Mouse (Mus musculus) heart, embryonic 11.5 days (tissue): ENCODE results near the gene Kctd10. TPM values are rescaled to one million over a fixed set of nuclear protein-coding genes. Genes with fewer than 3 reads are reported as not detected.

Experiments
- ATAC-seq: fragments of 200-750 bp; cut with Nextera tagmentation; replicated peaks from 2 replicates; pipeline ENCODE4 v1.8.0; 2017; ENCODE audit warnings: moderate library complexity; ENCODE audit not compliant: insufficient number of reproducible peaks, low FRiP score, low TSS enrichment
- H3K27ac ChIP-seq: fragments of 300-500 bp; sonication (generic); 2 replicates; pipeline ENCODE4 v1.5.1; 2014; ENCODE audit warnings: mild to moderate bottlenecking, low read depth, low read length
- H3K27me3 ChIP-seq: fragments of 300-500 bp; sonication (generic); 2 replicates; pipeline ENCODE4 v1.6.1; 2014; ENCODE audit warnings: mild to moderate bottlenecking, low read length, mixed read lengths; ENCODE audit not compliant: control insufficient read depth, insufficient read depth
- H3K36me3 ChIP-seq: fragments of 300-500 bp; sonication (generic); 2 replicates; pipeline ENCODE4 v1.6.1; 2014; ENCODE audit warnings: mild to moderate bottlenecking, low read length, moderate library complexity, mixed read lengths; ENCODE audit not compliant: control insufficient read depth, insufficient read depth
- H3K4me1 ChIP-seq: fragments of 300-500 bp; sonication (generic); 2 replicates; pipeline ENCODE4 v1.6.1; 2014; ENCODE audit warnings: low read length; ENCODE audit not compliant: control insufficient read depth, insufficient read depth
- H3K4me2 ChIP-seq: fragments of 300-500 bp; sonication (generic); 2 replicates; pipeline ENCODE4 v1.6.1; 2014; ENCODE audit warnings: mild to moderate bottlenecking, moderate library complexity
- H3K4me3 ChIP-seq: fragments of 300-500 bp; sonication (generic); 2 replicates; pipeline ENCODE4 v1.5.1; 2014; ENCODE audit warnings: low read depth, low read length
- H3K9ac ChIP-seq: fragments of 300-500 bp; sonication (generic); 2 replicates; pipeline ENCODE4 v1.6.1; 2014; ENCODE audit warnings: mild to moderate bottlenecking, low read depth, low read length, moderate library complexity
- H3K9me3 ChIP-seq: fragments of 300-500 bp; sonication (generic); replicated peaks from 2 replicates; pipeline ENCODE4 v1.6.1; 2016; ENCODE audit warnings: low read length; ENCODE audit not compliant: control insufficient read depth
- WGBS: fragments of 180-500 bp; shearing (Covaris S2); extraction: QIAGEN DNeasy Blood & Tissue Kit; methylation state at CpG from one replicate; pipeline ENCODE4 v1.1.7; 2014; ENCODE audit not compliant: insufficient replicate concordance; 5-methylcytosine and 5-hydroxymethylcytosine counted together
- polyA plus RNA-seq: library from polyadenylated mRNA; unstranded; fragments of >200 nt; fragmentation: Nextera tagmentation; extraction: Ambion mirVana; gene quantifications from 2 replicates; pipeline ENCODE4 v1.2.1, GENCODE M21; 2014

The Kctd10 gene
- polyA plus RNA-seq: 84.8 and 112 TPM in 2 replicates

- under 1% methylated on average over 65 of the region's 74 CpGs for WGBS
Measured at GRCm38 (mm10) chr5:114380209-114381012, at the start of gene Kctd10, which contains the start of gene Ube3b. TSS of gene Kctd10 (minus strand) at chr5:114380508. TSS of gene Ube3b (plus strand) at chr5:114380607.

GRCm38 (mm10) chr5:114429781-114430180 lies 49.5 kb upstream of the Kctd10 start:
- no peak for ATAC-seq
- Histone ChIP-seq H3K4me1 (no peaks in the 10 kb centered on the region), H3K4me3 (no peak overlapping the region), H3K36me3 (no peaks in the 10 kb centered on the region), H3K9ac (no peak overlapping the region), H3K27ac (no peak overlapping the region), H3K4me2 (no peak overlapping the region), H3K27me3 (no peaks in the 10 kb centered on the region), H3K9me3 (no peaks in the 10 kb centered on the region)
- WGBS: 81% methylated on average over 7 of the region's 7 CpGs

More at GRCm38 (mm10) chr5:114380209-114381012, at the start of gene Kctd10, which contains the start of gene Ube3b:
- H3K36me3 ChIP-seq: peaks cover 7% of the 10 kb centered on the region
- no peaks in the 10 kb centered on the region for H3K27me3 ChIP-seq
- no peaks in the 10 kb centered on the region for H3K9me3 ChIP-seq
- ATAC-seq: peak; percentile 92
- peak within 1 kb of the TSS; percentile 92 for H3K27ac ChIP-seq
- H3K4me2 ChIP-seq: peak within 1 kb of the TSS; percentile 90
- H3K9ac ChIP-seq: peak within 1 kb of the TSS; percentile 97
- peaks cover 44% of the 10 kb centered on the region for H3K4me1 ChIP-seq
- H3K4me3 ChIP-seq: peak within 1 kb of the TSS; percentile 89

GRCm38 (mm10) chr5:114428621-114429020 lies 48.3 kb upstream of the Kctd10 start:
- no peak for ATAC-seq
- Histone ChIP-seq H3K4me1 (no peaks in the 10 kb centered on the region), H3K9me3 (no peaks in the 10 kb centered on the region), H3K27ac (no peak overlapping the region), H3K4me3 (no peak overlapping the region), H3K4me2 (no peak overlapping the region), H3K36me3 (no peaks in the 10 kb centered on the region), H3K27me3 (no peaks in the 10 kb centered on the region), H3K9ac (no peak overlapping the region)
- 73% methylated on average over 18 of the region's 18 CpGs for WGBS

GRCm38 (mm10) chr5:114426732-114427131 lies 46.4 kb upstream of the Kctd10 start:
- Histone ChIP-seq H3K4me2 (no peak overlapping the region), H3K27ac (no peak overlapping the region), H3K4me3 (no peak overlapping the region), H3K36me3 (no peaks in the 10 kb centered on the region), H3K9me3 (no peaks in the 10 kb centered on the region), H3K9ac (no peak overlapping the region), H3K4me1 (peaks cover 8% of the 10 kb centered on the region), H3K27me3 (no peaks in the 10 kb centered on the region)
- 77% methylated on average over 6 of the region's 6 CpGs for WGBS
- ATAC-seq: no peak

- ATAC-seq: no peak
- no peak overlapping the region for H3K4me3 ChIP-seq
- H3K36me3 ChIP-seq: peaks cover 18% of the 10 kb centered on the region
- H3K4me1 ChIP-seq: peaks cover 8% of the 10 kb centered on the region
- H3K9me3 ChIP-seq: no peaks in the 10 kb centered on the region
- H3K27ac ChIP-seq: no peak overlapping the region
- WGBS: 80% methylated on average over 5 of the region's 5 CpGs
- H3K4me2 ChIP-seq: no peak overlapping the region
- H3K9ac ChIP-seq: no peak overlapping the region
- H3K27me3 ChIP-seq: no peaks in the 10 kb centered on the region
Measured at GRCm38 (mm10) chr5:114423961-114424360, 43.7 kb upstream of the Kctd10 start.

GRCm38 (mm10) chr5:114422591-114422990 lies 42.3 kb upstream of the Kctd10 start:
- no peaks in the 10 kb centered on the region for H3K27me3 ChIP-seq
- 33% methylated on average over 5 of the region's 5 CpGs for WGBS
- peaks cover 23% of the 10 kb centered on the region for H3K36me3 ChIP-seq
- ATAC-seq: no peak
- H3K9me3 ChIP-seq: no peaks in the 10 kb centered on the region
- no peak overlapping the region for H3K4me2 ChIP-seq
- H3K9ac ChIP-seq: no peak overlapping the region
- H3K4me3 ChIP-seq: no peak overlapping the region
- peaks cover 8% of the 10 kb centered on the region for H3K4me1 ChIP-seq
- H3K27ac ChIP-seq: 0 out of 2 replicates have a peak overlapping the region, but pooled peaks have one; percentile 1

- Histone ChIP-seq H3K4me1 (peaks cover 8% of the 10 kb centered on the region), H3K4me2 (no peak overlapping the region), H3K9ac (0 out of 2 replicates have a peak overlapping the region, but pooled peaks have one; percentile 28), H3K36me3 (peaks cover 31% of the 10 kb centered on the region), H3K9me3 (no peaks in the 10 kb centered on the region), H3K27me3 (no peaks in the 10 kb centered on the region), H3K4me3 (no peak overlapping the region), H3K27ac (no peak overlapping the region)
- 0 out of 2 replicates have a peak, but pooled peaks have one; percentile 32 for ATAC-seq
- WGBS: 60% methylated on average over 11 of the region's 11 CpGs
Measured at GRCm38 (mm10) chr5:114421561-114422298, 41.4 kb upstream of the Kctd10 start.

- ATAC-seq: no peak
- Histone ChIP-seq H3K27me3 (no peaks in the 10 kb centered on the region), H3K9ac (no peak overlapping the region), H3K27ac (no peak overlapping the region), H3K4me1 (peaks cover 13% of the 10 kb centered on the region), H3K9me3 (no peaks in the 10 kb centered on the region), H3K4me3 (no peak overlapping the region), H3K4me2 (no peak overlapping the region), H3K36me3 (peaks cover 51% of the 10 kb centered on the region)
- 90% methylated on average over 8 of the region's 8 CpGs for WGBS
Measured at GRCm38 (mm10) chr5:114418541-114418940, 38.2 kb upstream of the Kctd10 start.
